Mouse (Mus musculus) liver, embryonic 13.5 days (tissue): Measurements from ENCODE around the gene Cep152. TPM values are rescaled to one million over a fixed set of nuclear protein-coding genes. Genes with fewer than 3 reads are reported as not detected.

Source experiments
- ATAC-seq: fragments of 200-750 bp; cut with Nextera tagmentation; 2 replicates; pipeline ENCODE4 v1.8.0; 2017; ENCODE audit warnings: low read depth, mild to moderate bottlenecking, moderate number of reproducible peaks, moderate library complexity
- DNase-seq: peaks from one replicate; pipeline ENCODE4 v3.0.0; 2022
- H3K27ac ChIP-seq: fragments of 300-500 bp; sonication (generic); 2 replicates; pipeline ENCODE4 v1.5.1; 2015; ENCODE audit warnings: moderate library complexity, mild to moderate bottlenecking, inconsistent platforms
- H3K27me3 ChIP-seq: fragments of 300-500 bp; sonication (generic); 2 replicates; pipeline ENCODE4 v1.6.1; 2015; ENCODE audit warnings: mild to moderate bottlenecking, inconsistent platforms
- H3K36me3 ChIP-seq: fragments of 300-500 bp; sonication (generic); 2 replicates; pipeline ENCODE4 v1.6.1; 2015; ENCODE audit warnings: mild to moderate bottlenecking, inconsistent platforms
- H3K4me1 ChIP-seq: fragments of 300-500 bp; sonication (generic); replicated peaks from 2 replicates; pipeline ENCODE4 v1.6.1; 2015; ENCODE audit warnings: inconsistent platforms
- H3K4me2 ChIP-seq: fragments of 300-500 bp; sonication (generic); 2 replicates; pipeline ENCODE4 v1.6.1; 2015; ENCODE audit warnings: inconsistent platforms, mild to moderate bottlenecking, moderate library complexity
- H3K4me3 ChIP-seq: fragments of 300-500 bp; sonication (generic); replicated peaks from 2 replicates; pipeline ENCODE4 v1.5.1; 2015; ENCODE audit warnings: mild to moderate bottlenecking, inconsistent platforms
- H3K9ac ChIP-seq: fragments of 300-500 bp; sonication (generic); 2 replicates; pipeline ENCODE4 v1.6.1; 2015; ENCODE audit warnings: mild to moderate bottlenecking, inconsistent platforms
- H3K9me3 ChIP-seq: fragments of 300-500 bp; sonication (generic); replicated peaks from 2 replicates; pipeline ENCODE4 v1.6.1; 2016; ENCODE audit warnings: inconsistent platforms
- WGBS: fragments of 180-500 bp; shearing (Covaris S2); methylation state at CpG from one replicate; pipeline ENCODE4 v1.1.7; 2015; ENCODE audit not compliant: insufficient replicate concordance; 5-methylcytosine and 5-hydroxymethylcytosine counted together
- polyA plus RNA-seq: library from polyadenylated mRNA; unstranded; fragments of >200 nt; fragmentation: Nextera tagmentation; extraction: Ambion mirVana; gene quantifications from 2 replicates; pipeline ENCODE4 v1.2.1, GENCODE M21; 2015

Gene Cep152
- polyA plus RNA-seq, 1 experiment from 2014 or later, result 4.1 TPM

- no peak overlapping the region for H3K4me3 ChIP-seq
- no peak for DNase-seq
- H3K27me3 ChIP-seq, result peaks cover 13% of the 10 kb centered on the region
- WGBS, result 54% methylated on average over 3 of the region's 3 CpGs
- no peak overlapping the region for H3K9ac ChIP-seq
- no peak overlapping the region for H3K4me2 ChIP-seq
- no peak overlapping the region for H3K27ac ChIP-seq
- H3K4me1 ChIP-seq, result peaks cover 18% of the 10 kb centered on the region
- no peaks in the 10 kb centered on the region for H3K9me3 ChIP-seq
- H3K36me3 ChIP-seq, result no peaks in the 10 kb centered on the region
- no peak for ATAC-seq
These were observed 110.5 kb downstream of the Cep152 start for GRCm38 (mm10) chr2:125514391-125514790.

Other genes starting within 250 kb of the Cep152 start
- not detected in 2 replicates for gene Gm9913, start 120.0 kb downstream of the Cep152 start, polyA plus RNA-seq
- 1.2 TPM in 2 replicates for gene Fbn1, start 117.1 kb downstream of the Cep152 start, polyA plus RNA-seq
- 36.8 and 41.1 TPM in 2 replicates for gene Eid1, start 48.0 kb upstream of the Cep152 start, polyA plus RNA-seq
- gene Shc4, start 99.0 kb upstream of the Cep152 start, polyA plus RNA-seq, result 0.73 and 1.0 TPM in 2 replicates
- gene Secisbp2l, start 157.8 kb upstream of the Cep152 start, polyA plus RNA-seq, result 4.0 and 5.8 TPM in 2 replicates
- 11.2 and 12.6 TPM in 2 replicates for gene Galk2, start 234.0 kb upstream of the Cep152 start, polyA plus RNA-seq
- 52.7 and 68.4 TPM in 2 replicates for gene Cops2, start 234.0 kb upstream of the Cep152 start, polyA plus RNA-seq